In the genomic region with DNA sequence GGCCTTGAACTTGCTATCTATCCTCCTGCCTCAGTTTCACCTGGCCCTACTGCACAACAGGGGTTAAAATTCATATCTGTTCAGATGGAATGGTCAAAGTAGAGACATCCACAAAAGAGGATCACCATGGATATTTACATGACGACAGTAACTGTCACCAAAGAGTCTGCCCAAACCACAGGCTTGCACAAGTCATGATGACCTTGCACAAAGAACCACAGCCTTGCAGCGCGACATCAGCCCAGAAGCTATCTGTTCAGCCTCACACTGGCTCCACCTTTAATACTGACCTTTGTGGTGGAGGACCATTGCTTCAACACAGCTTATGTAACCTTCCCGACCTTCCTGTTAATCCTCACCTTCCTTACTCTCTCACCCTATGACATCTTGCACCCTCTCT, we compare ENCODE assay signal across 17 mouse cellular contexts. TPM values are rescaled to one million over a fixed set of nuclear protein-coding genes. Genes with fewer than 3 reads are reported as not detected.
DNase-seq lines count a peak whose midpoint lies in the region; ATAC-seq and TF ChIP-seq lines count a peak whose summit lies in the region.
"Had no signal": no experiment of that assay in that cellular context is flagged by ENCODE, and none has a peak within 500 bp of the region (broad histone marks: within the 10 kb centered on the region; RNA-seq: fewer than 3 reads in every experiment).

No protein-coding gene starts in this region.

- no peaks in the 10 kb centered on the region for H3K27me3 ChIP-seq in liver, embryonic 14.5 days (ENCODE audit: control insufficient read depth, insufficient read depth, low read length)
- H3K27me3 ChIP-seq in cerebellum, adult 2 months (ENCODE audit: control insufficient read depth, insufficient read depth, low read length) = no peaks in the 10 kb centered on the region
- H3K27me3 ChIP-seq: embryonic facial prominence, embryonic 15.5 days; forebrain, embryonic 15.5 days; heart, embryonic 13.5 days had no signal

- peak; percentile 76 for DNase-seq in adrenal gland, adult 2 months
- DNase-seq in liver, embryonic 14.5 days (ENCODE audit: low read depth in 3 of 3, low spot score in 3 of 3) = peak in 2 of 3 experiments; percentile 28 to 38
- DNase-seq in left cerebral cortex, adult 11 months (ENCODE audit: low spot score) = no peak
- DNase-seq in heart, adult 8-10 months (ENCODE audit: low spot score) = no peak
- no peak for DNase-seq in cerebellum, adult 2 months
- DNase-seq in adipocyte (ENCODE audit: low spot score) = no peak
- DNase-seq: cerebellum, postnatal 10 days; gastrocnemius, postnatal 10 days; kidney, adult 2 months had no signal

- WGBS in bone marrow, adult 2 months = 12% methylated on average over 4 of the region's 4 CpGs
- 7% methylated on average over 4 of the region's 4 CpGs for WGBS in liver, embryonic 14.5 days (ENCODE audit: insufficient replicate concordance)
- 87% methylated on average over 4 of the region's 4 CpGs for WGBS in cerebellum, adult 2 months

- peak; percentile 53 for ATAC-seq in liver, embryonic 14.5 days (ENCODE audit: insufficient read depth)
- peak; percentile 94 for ATAC-seq in megakaryocyte progenitor cell, adult 5-6 weeks (replicated peaks; ENCODE audit: poor library complexity)
- ATAC-seq: forebrain, embryonic 15.5 days had no signal

- H3K36me3 ChIP-seq in liver, embryonic 14.5 days (replicated peaks; ENCODE audit: control insufficient read depth, insufficient read depth, low read depth) = no peaks in the 10 kb centered on the region
- H3K36me3 ChIP-seq: embryonic facial prominence, embryonic 15.5 days; forebrain, embryonic 15.5 days; heart, embryonic 13.5 days; hindbrain, embryonic 13.5 days; limb, embryonic 12.5 days; midbrain, embryonic 12.5 days had no signal

- TF ChIP-seq EP300 in liver, embryonic 14.5 days (IDR thresholded peaks at IDR 0.05; ENCODE audit: low read depth) = no peak

- H3K9me3 ChIP-seq in liver, embryonic 14.5 days (ENCODE audit: control insufficient read depth, low read length) = no peaks in the 10 kb centered on the region
- H3K9me3 ChIP-seq: embryonic facial prominence, embryonic 15.5 days; forebrain, embryonic 15.5 days; heart, embryonic 13.5 days; hindbrain, embryonic 13.5 days; limb, embryonic 12.5 days; midbrain, embryonic 12.5 days had no signal

- H3K4me1 ChIP-seq in bone marrow, adult 2 months (ENCODE audit: control insufficient read depth, insufficient read depth, low read length) = peaks cover 7% of the 10 kb centered on the region; the same call in 1 of the 2 replicates
- peaks cover 0 to 5% of the 10 kb centered on the region in 2 experiments; a peak in 2 of 4 replicates for H3K4me1 ChIP-seq in liver, embryonic 14.5 days (replicated peaks; ENCODE audit: control insufficient read depth in 2 of 2, insufficient read depth in 2 of 2, low read length in 1 of 2)
- H3K4me1 ChIP-seq in cerebellum, adult 2 months (ENCODE audit: control insufficient read depth, insufficient read depth, low read length) = no peaks in the 10 kb centered on the region; the same call in 1 of the 2 replicates
- H3K4me1 ChIP-seq: embryonic facial prominence, embryonic 15.5 days; forebrain, embryonic 15.5 days; heart, embryonic 13.5 days; hindbrain, embryonic 13.5 days; limb, embryonic 12.5 days; midbrain, embryonic 12.5 days had no signal

- H3K4me3 ChIP-seq in bone marrow, adult 2 months (replicated peaks; ENCODE audit: control insufficient read depth, low read depth, low read length) = no peak overlapping the region
- no peak overlapping the region for H3K4me3 ChIP-seq in liver, embryonic 14.5 days (ENCODE audit: insufficient read depth in 1 of 2, low read depth in 2 of 2, low read length in 2 of 2)
- H3K4me3 ChIP-seq in cerebellum, adult 2 months (replicated peaks; ENCODE audit: insufficient read depth, low read depth, low read length) = no peak overlapping the region
- H3K4me3 ChIP-seq: embryonic facial prominence, embryonic 15.5 days; forebrain, embryonic 15.5 days; heart, embryonic 13.5 days; hindbrain, embryonic 13.5 days; limb, embryonic 12.5 days; midbrain, embryonic 12.5 days had no signal

- TF ChIP-seq POLR2A in bone marrow, adult 2 months (IDR thresholded peaks at IDR 0.05; ENCODE audit: borderline replicate concordance, control insufficient read depth, low read depth, low read length) = no peak
- no peak for TF ChIP-seq POLR2A in cerebellum, adult 2 months (IDR thresholded peaks at IDR 0.05; ENCODE audit: borderline replicate concordance, insufficient read depth, low read length)

- H3K27ac ChIP-seq in bone marrow, adult 2 months (ENCODE audit: control insufficient read depth, insufficient read depth, low read depth, low read length, poor library complexity) = peak overlapping the region; percentile 75; the same call in 1 of the 2 replicates
- H3K27ac ChIP-seq in liver, embryonic 14.5 days = no peak overlapping the region
- H3K27ac ChIP-seq in cerebellum, adult 2 months (ENCODE audit: insufficient read depth, low read length) = no peak overlapping the region
- H3K27ac ChIP-seq: embryonic facial prominence, embryonic 15.5 days; forebrain, embryonic 15.5 days; heart, embryonic 13.5 days; hindbrain, embryonic 13.5 days; limb, embryonic 12.5 days; midbrain, embryonic 12.5 days had no signal

- H3K4me2 ChIP-seq in liver, embryonic 14.5 days (ENCODE audit: low read depth) = no peak overlapping the region
- H3K4me2 ChIP-seq: embryonic facial prominence, embryonic 15.5 days; forebrain, embryonic 15.5 days; heart, embryonic 13.5 days; hindbrain, embryonic 13.5 days; limb, embryonic 12.5 days; midbrain, embryonic 12.5 days had no signal

- H3K9ac ChIP-seq in liver, embryonic 14.5 days (replicated peaks) = no peak overlapping the region
- H3K9ac ChIP-seq: embryonic facial prominence, embryonic 15.5 days; forebrain, embryonic 15.5 days; heart, embryonic 13.5 days; hindbrain, embryonic 13.5 days; limb, embryonic 12.5 days; midbrain, embryonic 12.5 days had no signal

- TF ChIP-seq CTCF in bone marrow, adult 2 months (IDR thresholded peaks at IDR 0.05; ENCODE audit: control insufficient read depth, insufficient read depth, low read length) = no peak
- no peak for TF ChIP-seq CTCF in liver, embryonic 14.5 days (IDR thresholded peaks at IDR 0.05; ENCODE audit: low read depth)
- TF ChIP-seq CTCF in cerebellum, adult 2 months (IDR thresholded peaks at IDR 0.05; ENCODE audit: borderline replicate concordance, insufficient read depth, low read depth, low read length) = no peak

RNA-seq across cellular contexts. Expression of gene Cd300a, which starts 17.7 kb away (rescaled TPM):
- 1 to 10 TPM; 1.5 TPM for total RNA-seq in adrenal gland, adult 2 months (2021)
- 0.80 and 0.81 TPM in 2 replicates for polyA plus RNA-seq in adrenal gland, adult 2 months (2012; rRNA removed)
- polyA plus RNA-seq in bone marrow, adult 2 months (2011; ENCODE audit: insufficient read depth, insufficient read length, low replicate concordance, missing spikeins) = 4.7 and 15.1 TPM in 2 replicates
- 2.1 and 3.1 TPM in 2 replicates for polyA plus RNA-seq in liver, embryonic 14.5 days (2012; rRNA removed)
- polyA plus RNA-seq in liver, embryonic 14.5 days (2014; fragmentation: Nextera tagmentation; extraction: Ambion mirVana) = 3.6 and 3.7 TPM in 2 replicates
- 7.7 and 8.9 TPM in 2 replicates for total RNA-seq in megakaryocyte progenitor cell, adult 5-6 weeks (2015)
- 14.2 and 29.7 TPM in 2 replicates for total RNA-seq in megakaryocyte progenitor cell, adult 5-6 weeks (2017)
- total RNA-seq in heart, adult 8-10 months (2022) = 1 to 10 TPM in 1 of 4 experiments, under 1 TPM in 3; 0.38 to 1.6 (median 0.86) TPM
- 5.2 and 6.5 TPM in 2 replicates for polyA plus RNA-seq in cerebellum, adult 2 months (2012; rRNA removed)

RNA-seq across cellular contexts. Expression of gene Cd300lb, which starts 26.6 kb away (rescaled TPM):
- 1 to 10 TPM in 1 of 2 experiments, under 1 TPM in 1; 0.86 to 1.1 TPM for total RNA-seq in adrenal gland, adult 2 months (2021)
- polyA plus RNA-seq in adrenal gland, adult 2 months (2012; rRNA removed) = 0.42 and 0.46 TPM in 2 replicates
- 3.1 and 17.5 TPM in 2 replicates for polyA plus RNA-seq in bone marrow, adult 2 months (2011; ENCODE audit: insufficient read depth, insufficient read length, low replicate concordance, missing spikeins)
- 0.66 and 0.83 TPM in 2 replicates for polyA plus RNA-seq in liver, embryonic 14.5 days (2012; rRNA removed)
- 0.67 and 1.5 TPM in 2 replicates for polyA plus RNA-seq in liver, embryonic 14.5 days (2014; fragmentation: Nextera tagmentation; extraction: Ambion mirVana)
- total RNA-seq in megakaryocyte progenitor cell, adult 5-6 weeks (2015) = 18.8 and 25.5 TPM in 2 replicates
- total RNA-seq in megakaryocyte progenitor cell, adult 5-6 weeks (2017) = 12.1 and 15.6 TPM in 2 replicates
- total RNA-seq in heart, adult 8-10 months (2022) = 1 to 10 TPM in 2 of 4 experiments, under 1 TPM in 2; 0.38 to 1.2 (median 0.73) TPM
- polyA plus RNA-seq in cerebellum, adult 2 months (2012; rRNA removed) = 0.44 and 0.71 TPM in 2 replicates
- polyA plus RNA-seq: forebrain, embryonic 15.5 days; hindbrain, embryonic 13.5 days; limb, embryonic 12.5 days had no signal

RNA-seq across cellular contexts. Expression of gene Gprc5c, which starts 56.6 kb away (rescaled TPM):
- total RNA-seq in adrenal gland, adult 2 months (2021) = 1 to 10 TPM; 4.0 to 7.1 TPM
- polyA plus RNA-seq in adrenal gland, adult 2 months (2012; rRNA removed) = 5.2 and 7.6 TPM in 2 replicates
- polyA plus RNA-seq in bone marrow, adult 2 months (2011; ENCODE audit: insufficient read depth, insufficient read length, low replicate concordance, missing spikeins) = 1.1 and 1.4 TPM in 2 replicates
- 4.8 and 5.0 TPM in 2 replicates for polyA plus RNA-seq in liver, embryonic 14.5 days (2012; rRNA removed)
- 8.0 and 9.8 TPM in 2 replicates for polyA plus RNA-seq in liver, embryonic 14.5 days (2014; fragmentation: Nextera tagmentation; extraction: Ambion mirVana)
- total RNA-seq in megakaryocyte progenitor cell, adult 5-6 weeks (2015) = not detected in 2 replicates
- 0.67 TPM in 1 of 2 replicates, not detected in the other for total RNA-seq in megakaryocyte progenitor cell, adult 5-6 weeks (2017)
- 1 to 10 TPM; 7.3 to 9.6 (median 9.1) TPM for total RNA-seq in heart, adult 8-10 months (2022)
- 62.9 and 71.8 TPM in 2 replicates for polyA plus RNA-seq in cerebellum, adult 2 months (2012; rRNA removed)

Comparison
In these comparisons a context has a peak if more than half of its experiments do, and no peak if none do; other contexts are left out.
1. DNase-seq: peak in adrenal gland, adult 2 months (single experiment) and liver, embryonic 14.5 days (2 of 3); none in left cerebral cortex, adult 11 months (single experiment), heart, adult 8-10 months (single experiment), cerebellum, adult 2 months (0 of 2) and adipocyte (single experiment).